Mouse (Mus musculus) activated CD4-positive, CD25-positive, alpha-beta regulatory T cell, adult 4 months (primary cell): ENCODE measurements at regions not wholly inside any gene's neighbourhood (a gene's known extent, or its start where the extent isn't known, plus 50 kb on each side); places are given as distances from the start of the nearest gene placed in this dataset.

ENCODE experiments used
- ATAC-seq: one replicate; pipeline ENCODE4 v1.8.0; 2017

GRCm38 (mm10) chr12:12622712-12623292 is 318.9 kb downstream of the Mycn start:
- no peak for ATAC-seq

GRCm38 (mm10) chr12:12621506-12621905 is 320.2 kb downstream of the Mycn start:
- no peak for ATAC-seq

GRCm38 (mm10) chr12:12620316-12620715 is 321.4 kb downstream of the Mycn start:
- no peak for ATAC-seq

GRCm38 (mm10) chr12:12619431-12619830 is 322.3 kb downstream of the Mycn start:
- ATAC-seq = no peak

- ATAC-seq = no peak
These were observed 329.2 kb downstream of the Mycn start for GRCm38 (mm10) chr12:12612520-12612919.

GRCm38 (mm10) chr12:12610861-12611260 is 330.9 kb downstream of the Mycn start:
- ATAC-seq = no peak

- ATAC-seq = no peak
These were observed 333.7 kb downstream of the Mycn start for GRCm38 (mm10) chr12:12607995-12608394.

GRCm38 (mm10) chr12:12606911-12607310 is 334.8 kb downstream of the Mycn start:
- ATAC-seq = no peak

- no peak for ATAC-seq
These were observed 336.2 kb downstream of the Mycn start for GRCm38 (mm10) chr12:12605495-12605894.

GRCm38 (mm10) chr12:12601362-12601761 is 339.4 kb downstream of the Fam49a start:
- no peak for ATAC-seq

GRCm38 (mm10) chr12:12595399-12595798 is 333.5 kb downstream of the Fam49a start:
- no peak for ATAC-seq

- ATAC-seq = no peak
These were observed 332.6 kb downstream of the Fam49a start for GRCm38 (mm10) chr12:12594567-12594966.

GRCm38 (mm10) chr12:12593343-12593742 is 331.4 kb downstream of the Fam49a start:
- ATAC-seq = no peak

GRCm38 (mm10) chr12:12590753-12591291 is 328.9 kb downstream of the Fam49a start:
- no peak for ATAC-seq

GRCm38 (mm10) chr12:12588771-12589370 is 326.9 kb downstream of the Fam49a start:
- no peak for ATAC-seq

GRCm38 (mm10) chr12:12586436-12586835 is 324.5 kb downstream of the Fam49a start:
- ATAC-seq = no peak

- no peak for ATAC-seq
These were observed 319.6 kb downstream of the Fam49a start for GRCm38 (mm10) chr12:12581271-12582186.

- ATAC-seq = peak; percentile 85
These were observed 318.8 kb downstream of the Fam49a start for GRCm38 (mm10) chr12:12580763-12581178.

- ATAC-seq = no peak
These were observed 316.3 kb downstream of the Fam49a start for GRCm38 (mm10) chr12:12578278-12578677.

- ATAC-seq = no peak
These were observed 308.8 kb downstream of the Fam49a start for GRCm38 (mm10) chr12:12570563-12571251.

- ATAC-seq = no peak
These were observed 305.8 kb downstream of the Fam49a start for GRCm38 (mm10) chr12:12567734-12568104.

- ATAC-seq = no peak
These were observed 305.3 kb downstream of the Fam49a start for GRCm38 (mm10) chr12:12567058-12567733.
